Mouse (Mus musculus) G1E-ER4 (cell line): ENCODE results near the gene Kansl1l. TPM values are rescaled to one million over a fixed set of nuclear protein-coding genes. Genes with fewer than 3 reads are reported as not detected.

Experiments used
- GATA1 ChIP-seq: IDR thresholded peaks from one replicate; pipeline ENCODE4 v1.8.0; 2012; ENCODE audit warnings: low read length, inconsistent platforms
- polyA plus RNA-seq: library from polyadenylated mRNA; stranded (reverse); fragments of >175 nt; gene quantifications from 2 replicates; pipeline ENCODE4 v1.2.3, GENCODE M21; 2012

Kansl1l gene
- polyA plus RNA-seq, 1 experiment = 1.1 TPM

DNA sequence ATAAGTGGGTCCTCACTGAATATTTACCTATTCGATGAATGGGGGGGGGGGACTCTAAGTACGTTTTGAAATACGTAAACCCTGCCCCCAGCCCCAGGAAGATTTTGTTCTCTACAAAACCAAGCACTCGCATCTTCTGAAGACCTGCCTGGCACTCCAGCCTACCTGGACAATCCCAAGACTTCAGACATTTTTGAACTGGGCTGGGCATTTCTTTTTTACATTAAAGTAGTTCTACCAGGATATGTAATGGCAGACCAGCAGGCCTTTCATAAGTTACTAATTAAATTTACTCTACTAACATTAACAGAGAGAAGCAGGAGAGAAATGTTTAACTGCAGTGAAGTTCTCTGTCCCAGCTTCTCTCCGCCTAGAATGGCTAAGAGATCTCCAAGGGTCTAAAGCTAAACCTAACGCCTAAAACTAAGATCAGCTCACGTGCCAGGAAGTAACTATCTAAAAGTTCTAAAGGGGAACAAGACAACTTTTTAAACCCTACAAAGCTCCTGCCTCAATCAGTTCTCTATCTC lies 15.3 kb upstream of the Kansl1l start:
- TF ChIP-seq GATA1 = no peak

- no peak for TF ChIP-seq GATA1
Observed at GRCm38 (mm10) chr1:66831824-66832600, 14.7 kb upstream of the Kansl1l start.

DNA sequence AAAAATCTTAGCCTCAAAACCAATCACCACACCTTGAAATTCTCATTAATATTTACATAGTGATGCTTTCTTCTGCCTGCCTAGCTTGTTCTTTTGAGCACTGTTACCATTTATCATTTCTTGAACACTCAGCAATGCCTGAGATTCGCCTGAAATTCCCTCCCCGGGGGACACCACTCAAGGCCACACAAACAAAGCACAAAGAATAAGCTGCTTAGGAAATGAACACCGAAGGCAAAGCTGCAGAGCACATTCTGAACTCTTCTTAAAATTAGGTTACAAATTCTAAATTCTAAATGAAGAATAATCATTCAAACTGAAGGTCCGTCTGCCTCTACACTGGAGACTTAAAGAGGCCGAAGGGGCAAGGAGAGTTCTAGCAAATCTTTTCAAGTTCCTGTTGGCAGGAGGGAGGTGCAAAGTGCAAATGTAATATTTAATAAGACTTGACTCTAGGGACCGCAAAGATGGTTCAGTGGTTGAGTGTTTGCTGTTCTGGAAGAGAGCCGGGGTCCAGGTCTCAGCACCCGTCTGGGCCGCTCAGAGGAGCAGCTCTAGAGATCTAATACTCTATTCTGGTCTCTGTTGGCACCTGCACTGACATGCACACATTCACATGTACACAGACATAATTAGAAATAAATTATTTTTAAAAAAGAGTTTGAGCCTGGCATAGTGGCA lies 12.2 kb upstream of the Kansl1l start:
- TF ChIP-seq GATA1 = no peak

GRCm38 (mm10) chr1:66821966-66822365 lies 4.6 kb upstream of the Kansl1l start:
- no peak for TF ChIP-seq GATA1

GRCm38 (mm10) chr1:66820241-66820640 lies 2.9 kb upstream of the Kansl1l start:
- no peak for TF ChIP-seq GATA1

GRCm38 (mm10) chr1:66817865-66818315 lies 528 bp upstream of the Kansl1l start:
- TF ChIP-seq GATA1 = no peak

- no peak for TF ChIP-seq GATA1
Observed at GRCm38 (mm10) chr1:66816837-66817452, 417 bp downstream of the Kansl1l start.

- no peak for TF ChIP-seq GATA1
Observed at GRCm38 (mm10) chr1:66815941-66816777, 1.2 kb downstream of the Kansl1l start.

DNA sequence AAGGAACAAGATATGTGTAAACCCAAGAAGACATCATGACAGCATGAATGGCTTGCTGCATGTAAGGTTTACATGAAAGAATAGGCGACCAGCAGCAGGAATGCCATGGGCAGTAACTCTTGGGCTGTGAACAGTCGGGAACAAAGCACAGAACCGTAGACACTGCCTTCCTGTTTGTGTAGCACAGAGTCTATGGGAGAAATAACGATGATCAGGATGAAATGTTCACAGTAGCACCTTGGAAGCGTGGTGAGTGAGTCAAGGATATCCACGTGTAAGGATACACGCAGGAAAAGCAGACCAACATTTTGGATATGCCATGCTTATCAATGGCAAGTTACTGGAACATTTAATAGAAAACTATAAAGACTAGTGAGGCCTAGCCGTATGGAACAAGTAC lies 2.6 kb downstream of the Kansl1l start:
- TF ChIP-seq GATA1 = no peak

DNA sequence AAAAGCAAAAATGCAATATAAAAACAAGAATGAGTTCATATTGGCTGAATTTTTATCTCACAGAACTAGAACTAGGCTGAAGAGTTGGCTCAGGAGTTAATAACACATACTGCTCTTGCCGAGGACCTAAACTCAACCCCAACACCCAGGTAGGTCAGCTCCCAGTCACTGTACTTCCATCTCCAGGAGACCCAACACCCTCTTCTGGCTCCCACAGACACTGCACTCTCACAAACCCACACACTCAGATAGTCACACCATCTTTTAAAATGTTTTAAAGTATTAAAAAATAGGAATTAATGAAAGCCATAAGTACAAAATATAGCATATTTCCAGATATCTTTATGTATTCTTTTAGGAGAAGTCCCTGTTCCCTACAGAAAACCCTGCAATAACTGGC lies 4.2 kb downstream of the Kansl1l start:
- TF ChIP-seq GATA1 = no peak

DNA sequence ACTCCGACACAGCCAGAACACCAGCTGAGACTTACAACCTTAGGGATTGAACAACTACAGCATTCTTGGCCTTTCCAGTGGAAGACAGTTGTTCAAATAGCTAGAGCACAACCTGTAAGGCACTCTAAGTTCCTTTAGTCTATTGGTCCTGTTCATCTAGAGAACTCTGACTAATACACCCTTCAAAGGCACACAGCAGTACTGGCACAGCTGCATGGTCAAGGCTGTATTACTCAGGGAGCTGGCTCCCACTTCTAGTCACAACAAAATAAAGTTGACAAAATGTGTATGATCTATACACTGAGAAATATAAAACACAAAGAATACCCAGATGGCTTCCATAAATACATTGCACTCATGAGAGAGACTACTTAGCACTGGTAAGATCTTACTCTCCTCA lies 10.5 kb downstream of the Kansl1l start:
- TF ChIP-seq GATA1 = no peak

GRCm38 (mm10) chr1:66805408-66805807 lies 12.0 kb downstream of the Kansl1l start:
- TF ChIP-seq GATA1 = no peak

- no peak for TF ChIP-seq GATA1
Observed at GRCm38 (mm10) chr1:66804710-66805109, 12.7 kb downstream of the Kansl1l start.

DNA sequence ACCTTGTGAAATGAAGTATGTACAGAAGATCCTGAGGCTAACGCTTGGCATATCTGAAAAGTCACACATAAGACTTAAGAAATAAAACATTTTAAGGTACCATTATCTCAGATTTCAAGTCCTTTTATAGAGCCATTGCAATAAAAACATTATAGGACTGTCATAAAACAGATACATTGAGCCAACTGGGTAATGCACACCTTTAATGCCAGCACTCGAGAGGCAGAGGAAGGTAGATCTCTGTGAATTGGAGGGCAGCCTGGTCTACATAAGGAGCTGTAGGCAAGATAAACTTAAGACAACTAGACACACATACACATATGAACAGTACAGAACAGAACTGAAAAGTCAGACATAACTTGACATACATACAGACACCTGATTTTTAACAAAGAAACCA lies 19.4 kb downstream of the Kansl1l start:
- no peak for TF ChIP-seq GATA1

GRCm38 (mm10) chr1:66792838-66793466 lies 24.4 kb downstream of the Kansl1l start:
- no peak for TF ChIP-seq GATA1
